Mouse (Mus musculus): Measurements from ENCODE around the gene S1pr3. TPM values are rescaled to one million over a fixed set of nuclear protein-coding genes. Genes with fewer than 3 reads are reported as not detected.

Gene S1pr3
- polyA plus RNA-seq, 1 experiment, result 51.1 TPM

DNA sequence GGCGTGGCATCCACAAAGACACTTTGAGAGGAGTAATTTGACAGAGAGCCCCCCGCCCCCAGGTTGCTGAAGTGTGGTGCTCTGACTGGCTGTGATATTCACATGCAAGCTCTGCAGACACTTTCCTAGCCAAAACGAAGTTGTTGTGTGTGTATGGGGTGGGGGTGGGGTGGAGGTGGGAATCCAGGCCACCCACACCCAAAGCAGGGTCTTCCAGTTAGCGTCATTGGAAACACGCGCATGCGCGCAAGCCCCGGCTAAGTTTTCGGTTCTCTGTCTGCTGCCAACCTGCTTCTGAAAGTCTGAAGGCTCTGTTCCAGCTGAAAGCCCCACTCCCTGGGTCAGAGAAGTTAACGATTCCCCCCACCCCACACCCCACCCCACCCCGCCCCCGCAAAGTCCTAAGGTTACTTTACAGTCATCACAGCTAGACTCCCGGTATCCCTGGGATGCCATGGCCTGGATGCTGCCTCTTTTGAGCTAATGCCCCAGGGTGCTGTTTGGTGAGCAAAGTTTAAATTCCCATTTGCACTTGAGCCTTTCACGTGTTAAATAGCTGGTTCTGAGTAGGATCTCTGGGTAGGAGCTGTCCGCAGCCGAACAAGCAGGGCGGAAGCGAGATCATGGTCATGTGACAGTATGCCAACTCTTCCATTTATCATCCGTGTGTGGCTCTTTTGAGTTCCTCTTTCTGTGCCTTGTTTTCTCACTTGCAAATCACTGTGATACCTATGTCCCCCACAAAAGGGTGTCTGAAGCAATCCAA is 7.5 kb upstream of the S1pr3 start:
- no peaks in the 10 kb centered on the region; the same call in 1 of the 2 replicates for H3K4me1 ChIP-seq (ENCODE audit: control insufficient read depth, insufficient read depth, low read length)
- WGBS, result 9% methylated on average over 20 of the region's 20 CpGs
- TF ChIP-seq CTCF (IDR thresholded peaks at IDR 0.05; ENCODE audit: insufficient read depth, low read length) (no peak), POLR2A (IDR thresholded peaks at IDR 0.05; ENCODE audit: borderline replicate concordance, extremely low read depth, low read depth, low read length) (no peak)
- DNase-seq, result no peak
- peak overlapping the region; percentile 57 for H3K4me3 ChIP-seq (replicated peaks; ENCODE audit: extremely low read depth, low read depth, low read length)

DNA sequence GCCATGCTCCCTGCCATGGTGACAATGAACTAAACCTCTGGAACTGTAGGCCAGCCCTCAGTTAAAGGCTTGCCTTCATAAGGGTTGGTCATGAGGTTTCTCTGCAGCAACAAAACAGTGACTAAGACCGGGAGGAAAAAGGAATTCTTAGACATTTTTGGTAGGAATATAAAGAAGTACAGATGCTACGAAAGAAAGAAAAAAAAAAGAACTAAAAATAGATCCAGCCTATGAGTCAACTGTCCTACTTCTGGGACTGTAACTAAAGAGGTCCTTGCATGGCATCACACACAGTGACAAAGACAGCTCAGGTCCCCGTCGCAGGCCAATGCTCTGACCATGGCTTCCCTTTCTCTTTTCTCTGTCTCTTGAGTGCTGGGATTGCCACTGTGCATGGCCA is 3.9 kb upstream of the S1pr3 start:
- 69% methylated on average over 4 of the region's 4 CpGs for WGBS
- no peak for TF ChIP-seq POLR2A (IDR thresholded peaks at IDR 0.05; ENCODE audit: borderline replicate concordance, extremely low read depth, low read depth, low read length)
- TF ChIP-seq CTCF (IDR thresholded peaks at IDR 0.05; ENCODE audit: insufficient read depth, low read length), result no peak

GRCm38 (mm10) chr13:51405731-51406320 is 2.6 kb upstream of the S1pr3 start:
- H3K4me3 ChIP-seq (replicated peaks; ENCODE audit: extremely low read depth, low read depth, low read length), result no peak overlapping the region
- TF ChIP-seq POLR2A (IDR thresholded peaks at IDR 0.05; ENCODE audit: borderline replicate concordance, extremely low read depth, low read depth, low read length) (no peak), CTCF (IDR thresholded peaks at IDR 0.05; ENCODE audit: insufficient read depth, low read length) (no peak)
- H3K4me1 ChIP-seq (ENCODE audit: control insufficient read depth, insufficient read depth, low read length), result no peaks in the 10 kb centered on the region; the same call in 1 of the 2 replicates
- WGBS, result 67% methylated on average over 13 of the region's 13 CpGs
- no peak for DNase-seq

More for the DNA sequence above, 3.9 kb upstream of the S1pr3 start:
- Histone ChIP-seq H3K4me1 (ENCODE audit: control insufficient read depth, insufficient read depth, low read length) (no peaks in the 10 kb centered on the region; the same call in 1 of the 2 replicates), H3K4me3 (replicated peaks; ENCODE audit: extremely low read depth, low read depth, low read length) (no peak overlapping the region)
- no peak for DNase-seq

GRCm38 (mm10) chr13:51407541-51408217 is 760 bp upstream of the S1pr3 start:
- Histone ChIP-seq H3K4me1 (ENCODE audit: control insufficient read depth, insufficient read depth, low read length) (no peaks in the 10 kb centered on the region; the same call in 1 of the 2 replicates), H3K4me3 (replicated peaks; ENCODE audit: extremely low read depth, low read depth, low read length) (peak overlapping the region; percentile 36)
- DNase-seq, result no peak
- 42% methylated on average over 13 of the region's 13 CpGs for WGBS
- TF ChIP-seq CTCF (IDR thresholded peaks at IDR 0.05; ENCODE audit: insufficient read depth, low read length) (no peak), POLR2A (IDR thresholded peaks at IDR 0.05; ENCODE audit: borderline replicate concordance, extremely low read depth, low read depth, low read length) (no peak)

DNA sequence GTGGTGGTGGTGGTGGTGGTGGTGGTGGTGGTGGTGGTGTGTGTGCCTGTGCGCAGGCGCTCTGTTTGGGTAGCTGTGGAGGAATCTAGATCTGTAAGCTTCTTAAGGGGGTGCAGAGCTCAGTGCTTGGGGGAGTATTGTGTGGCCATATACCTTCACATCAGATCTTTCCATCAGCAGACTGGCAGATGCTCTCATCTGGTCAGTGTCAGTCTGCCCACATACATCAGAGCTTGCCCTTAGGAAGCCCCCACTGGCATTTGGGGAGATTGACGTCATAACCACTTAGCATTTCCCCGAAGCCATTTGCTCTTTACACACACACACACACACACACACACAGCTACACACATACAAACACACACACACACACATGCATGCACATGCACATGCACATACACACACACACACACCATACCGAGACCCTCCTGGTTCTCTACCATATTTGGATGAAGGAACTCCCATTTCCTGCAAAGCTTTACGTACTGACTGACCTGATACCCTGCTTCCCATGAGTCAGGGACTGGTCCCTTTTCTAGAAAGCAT is 1.6 kb downstream of the S1pr3 start:
- peak overlapping the region; percentile 21 for H3K4me3 ChIP-seq (replicated peaks; ENCODE audit: extremely low read depth, low read depth, low read length)
- no peak for TF ChIP-seq CTCF (IDR thresholded peaks at IDR 0.05; ENCODE audit: insufficient read depth, low read length)
- H3K4me1 ChIP-seq (ENCODE audit: control insufficient read depth, insufficient read depth, low read length), result no peaks in the 10 kb centered on the region; the same call in 1 of the 2 replicates
- no peak for DNase-seq
- 55% methylated on average over 6 of the region's 6 CpGs for WGBS

DNA sequence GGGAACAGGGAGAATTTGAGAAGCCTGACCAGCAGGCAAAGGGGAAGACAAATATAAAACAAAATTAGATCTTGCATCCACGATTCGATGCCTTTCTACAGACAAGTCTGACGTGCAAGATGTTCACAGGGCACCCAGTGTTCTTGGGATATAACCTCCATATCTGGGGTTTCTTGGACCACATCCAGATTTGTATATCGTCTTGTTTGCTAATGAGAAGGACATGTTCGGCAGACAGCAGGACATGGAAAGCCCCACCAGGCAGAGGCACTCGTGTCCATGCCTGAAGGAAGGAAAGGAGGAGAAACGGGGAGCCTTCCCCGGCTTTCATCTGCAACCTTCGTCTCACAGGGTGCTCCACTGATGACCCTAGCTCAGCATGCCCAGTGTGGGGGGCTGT is 2.8 kb downstream of the S1pr3 start:
- DNase-seq, result no peak
- TF ChIP-seq CTCF (IDR thresholded peaks at IDR 0.05; ENCODE audit: insufficient read depth, low read length) (no peak), POLR2A (IDR thresholded peaks at IDR 0.05; ENCODE audit: borderline replicate concordance, extremely low read depth, low read depth, low read length) (no peak)
- Histone ChIP-seq H3K4me1 (ENCODE audit: control insufficient read depth, insufficient read depth, low read length) (no peaks in the 10 kb centered on the region), H3K4me3 (replicated peaks; ENCODE audit: extremely low read depth, low read depth, low read length) (peak overlapping the region; percentile 8)
- WGBS, result 53% methylated on average over 9 of the region's 9 CpGs

- Histone ChIP-seq H3K4me1 (ENCODE audit: control insufficient read depth, insufficient read depth, low read length) (no peaks in the 10 kb centered on the region), H3K4me3 (replicated peaks; ENCODE audit: extremely low read depth, low read depth, low read length) (peak overlapping the region; percentile 8)
- WGBS, result 34% methylated on average over 12 of the region's 12 CpGs
- DNase-seq, result no peak
- TF ChIP-seq CTCF (IDR thresholded peaks at IDR 0.05; ENCODE audit: insufficient read depth, low read length) (no peak), POLR2A (IDR thresholded peaks at IDR 0.05; ENCODE audit: borderline replicate concordance, extremely low read depth, low read depth, low read length) (no peak)
These were observed 3.4 kb downstream of the S1pr3 start for GRCm38 (mm10) chr13:51411696-51412430.

DNA sequence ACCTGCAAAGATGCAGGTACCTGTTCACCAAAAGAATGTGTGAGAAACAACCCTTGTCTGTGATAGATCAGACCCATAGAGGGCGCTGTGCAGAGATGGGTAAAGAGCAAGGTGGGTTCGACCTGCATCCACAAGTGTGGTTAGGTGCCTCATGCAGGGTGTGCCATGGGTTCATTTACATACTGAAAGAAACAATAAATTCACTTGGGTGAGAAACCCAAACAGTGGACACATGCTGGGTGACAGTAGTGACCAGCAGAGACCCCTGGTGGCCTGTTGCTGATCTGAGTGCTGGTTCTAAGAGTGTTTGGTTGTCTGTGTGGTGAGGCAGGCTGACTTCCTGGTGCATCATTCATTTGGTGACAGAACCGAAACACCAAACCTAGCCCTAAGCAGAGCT is 5.0 kb downstream of the S1pr3 start:
- Histone ChIP-seq H3K4me3 (replicated peaks; ENCODE audit: extremely low read depth, low read depth, low read length) (no peak overlapping the region), H3K4me1 (ENCODE audit: control insufficient read depth, insufficient read depth, low read length) (peaks cover 5% of the 10 kb centered on the region; the same call in 1 of the 2 replicates)
- WGBS, result 58% methylated on average over 3 of the region's 3 CpGs
- TF ChIP-seq CTCF (IDR thresholded peaks at IDR 0.05; ENCODE audit: insufficient read depth, low read length), result peak; percentile 47; the same call in 1 of the 2 replicates
- no peak for TF ChIP-seq POLR2A (IDR thresholded peaks at IDR 0.05; ENCODE audit: borderline replicate concordance, extremely low read depth, low read depth, low read length)
- DNase-seq, result no peak

DNA sequence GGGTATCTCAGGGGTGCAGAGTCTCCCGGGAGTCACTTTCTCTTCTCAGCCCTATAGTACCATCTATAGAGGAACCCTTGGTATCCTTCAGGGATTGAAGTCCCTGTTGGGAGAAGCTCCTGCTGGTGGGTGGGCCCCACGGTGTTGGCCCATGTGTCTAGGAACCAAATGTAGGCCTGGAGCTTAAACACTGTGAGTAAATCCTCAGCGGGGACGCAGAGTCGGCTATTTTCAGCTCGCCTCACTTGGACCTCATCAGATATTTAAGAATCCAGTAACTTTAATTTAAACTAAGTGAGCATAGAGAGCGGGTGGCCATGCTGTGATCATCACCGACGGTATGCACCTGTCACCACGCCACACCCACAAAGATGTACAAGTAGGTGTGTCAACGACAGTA is 8.3 kb downstream of the S1pr3 start:
- WGBS, result 78% methylated on average over 11 of the region's 11 CpGs
- H3K4me1 ChIP-seq (ENCODE audit: control insufficient read depth, insufficient read depth, low read length), result peaks cover 8% of the 10 kb centered on the region; the same call in 1 of the 2 replicates
- no peak for DNase-seq
- H3K4me3 ChIP-seq (replicated peaks; ENCODE audit: extremely low read depth, low read depth, low read length), result no peak overlapping the region
- TF ChIP-seq POLR2A (IDR thresholded peaks at IDR 0.05; ENCODE audit: borderline replicate concordance, extremely low read depth, low read depth, low read length), result no peak
- TF ChIP-seq CTCF (IDR thresholded peaks at IDR 0.05; ENCODE audit: insufficient read depth, low read length), result no peak

All from lung, adult 2 months (tissue).